ENCODE assay signal across 8 mouse cellular contexts in the genomic region with DNA sequence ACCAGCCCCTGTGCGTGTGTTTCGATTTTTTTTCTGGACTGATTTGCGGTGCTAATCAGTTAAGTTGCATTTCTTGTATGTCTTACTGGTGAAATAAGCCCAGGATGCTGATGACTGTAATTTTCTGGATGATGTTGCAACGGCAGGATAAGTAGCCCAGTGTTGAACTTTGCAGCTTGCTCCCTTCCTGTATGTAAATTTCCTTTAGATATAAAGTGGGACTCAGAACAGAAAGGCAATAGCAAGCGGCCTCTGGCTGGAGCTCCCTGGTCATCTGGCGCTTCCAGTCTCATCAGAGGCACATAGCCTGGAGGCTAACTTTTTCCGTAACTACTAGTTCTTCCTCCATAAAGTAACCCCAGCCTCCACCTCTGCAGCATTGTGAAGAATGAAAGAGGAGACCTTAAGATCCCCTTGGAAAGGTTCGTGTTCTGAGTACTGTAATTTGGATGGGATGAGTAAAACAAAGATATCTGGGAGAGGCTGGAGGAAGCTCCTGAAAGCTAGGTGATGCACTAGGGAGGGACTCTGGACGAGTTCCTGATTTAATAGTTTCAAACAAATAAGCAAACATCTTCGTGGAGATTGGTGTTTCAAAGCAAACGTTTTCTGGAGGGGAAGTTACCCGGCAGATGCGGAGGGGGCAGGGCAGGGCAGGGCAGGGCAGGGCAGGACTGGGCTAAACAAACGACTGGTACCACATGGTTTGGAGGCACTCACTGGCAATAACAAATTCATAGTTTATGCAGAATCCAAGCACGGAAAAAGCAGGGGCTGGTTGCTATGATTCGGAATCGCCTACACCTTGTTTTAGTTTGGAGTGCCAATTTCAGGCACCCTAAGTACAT.
A peak's percentile ranks its signal among the peaks of the same experiment; 100 is the strongest.
DNase-seq lines count a peak whose midpoint lies in the region; ATAC-seq lines count a peak whose summit lies in the region.

No protein-coding gene starts in this region.

- intact Hi-C loops in heart, postnatal 10 days (cut with DNase I), result loop anchor here (1.0 to 5.0 kb wide), 7 partner anchors 39 to 445 kb away; no protein-coding TSS in a partner anchor

- peak overlapping the region; percentile 73 for H3K4me3 ChIP-seq in embryonic facial prominence, embryonic 13.5 days

- peak overlapping the region; percentile 82 for H3K4me2 ChIP-seq in embryonic facial prominence, embryonic 13.5 days

- H3K4me1 ChIP-seq in embryonic facial prominence, embryonic 13.5 days, result peaks cover 40% of the 10 kb centered on the region

- peak overlapping the region; percentile 66 for H3K9ac ChIP-seq in embryonic facial prominence, embryonic 13.5 days

- H3K36me3 ChIP-seq in embryonic facial prominence, embryonic 13.5 days, result peaks cover 9% of the 10 kb centered on the region

- no peak for ATAC-seq in embryonic facial prominence, embryonic 13.5 days (ENCODE audit: insufficient number of reproducible peaks, insufficient read depth, low FRiP score, low TSS enrichment, low read depth)

- WGBS in embryonic facial prominence, embryonic 13.5 days, result 13% methylated on average over 17 of the region's 17 CpGs

- no peaks in the 10 kb centered on the region for H3K9me3 ChIP-seq in embryonic facial prominence, embryonic 13.5 days

- H3K27ac ChIP-seq in embryonic facial prominence, embryonic 13.5 days, result 0 out of 2 replicates have a peak overlapping the region, but pooled peaks have one; percentile 48

- H3K27me3 ChIP-seq in embryonic facial prominence, embryonic 13.5 days, result peaks cover 13% of the 10 kb centered on the region

- peak; percentile 23 to 34 for DNase-seq in thymus, adult 18-20 months
- no peak for DNase-seq in thymus, postnatal 10 days (ENCODE audit: low spot score in 2 of 2)
- peak; percentile 54 to 64 for DNase-seq in heart, postnatal 10 days
- peak; percentile 73 to 77 for DNase-seq in kidney, postnatal 36 days
- DNase-seq in lung, postnatal 4 days, result peak; percentile 85
- peak; percentile 31 to 76 for DNase-seq in spleen, postnatal 10 days (ENCODE audit: low spot score in 2 of 2)
- no peak for DNase-seq in ovary, adult 18-20 months (ENCODE audit: low spot score)

Comparison
In these comparisons a context has a peak if more than half of its experiments do, and no peak if none do; other contexts are left out.
1. DNase-seq: peak in thymus, adult 18-20 months (2 of 2), heart, postnatal 10 days (2 of 2), kidney, postnatal 36 days (2 of 2), lung, postnatal 4 days (2 of 2) and spleen, postnatal 10 days (2 of 2); none in thymus, postnatal 10 days (0 of 2) and ovary, adult 18-20 months (single experiment).